Mouse (Mus musculus) olfactory bulb, adult 2 months (tissue): ENCODE measurements around the gene Anxa6.

ENCODE experiments used
- CTCF ChIP-seq: fragments of 200-500 bp; IDR thresholded peaks from 2 replicates; pipeline ENCODE4 v1.5.1; 2012; ENCODE audit warnings: low read depth, mild to moderate bottlenecking, low read length, moderate library complexity; ENCODE audit not compliant: insufficient read depth
- POLR2A ChIP-seq: fragments of 200-500 bp; IDR thresholded peaks from 2 replicates; pipeline ENCODE4 v1.6.1; 2012; ENCODE audit warnings: mild to moderate bottlenecking, low read depth, low read length, moderate library complexity; ENCODE audit not compliant: insufficient read depth

GRCm38 (mm10) chr11:54949717-54950116 is 83.5 kb downstream of the Anxa6 start:
- TF ChIP-seq POLR2A (no peak), CTCF (no peak)
